Comparison of ENCODE assay signal across 8 mouse cellular contexts in the genomic region with DNA sequence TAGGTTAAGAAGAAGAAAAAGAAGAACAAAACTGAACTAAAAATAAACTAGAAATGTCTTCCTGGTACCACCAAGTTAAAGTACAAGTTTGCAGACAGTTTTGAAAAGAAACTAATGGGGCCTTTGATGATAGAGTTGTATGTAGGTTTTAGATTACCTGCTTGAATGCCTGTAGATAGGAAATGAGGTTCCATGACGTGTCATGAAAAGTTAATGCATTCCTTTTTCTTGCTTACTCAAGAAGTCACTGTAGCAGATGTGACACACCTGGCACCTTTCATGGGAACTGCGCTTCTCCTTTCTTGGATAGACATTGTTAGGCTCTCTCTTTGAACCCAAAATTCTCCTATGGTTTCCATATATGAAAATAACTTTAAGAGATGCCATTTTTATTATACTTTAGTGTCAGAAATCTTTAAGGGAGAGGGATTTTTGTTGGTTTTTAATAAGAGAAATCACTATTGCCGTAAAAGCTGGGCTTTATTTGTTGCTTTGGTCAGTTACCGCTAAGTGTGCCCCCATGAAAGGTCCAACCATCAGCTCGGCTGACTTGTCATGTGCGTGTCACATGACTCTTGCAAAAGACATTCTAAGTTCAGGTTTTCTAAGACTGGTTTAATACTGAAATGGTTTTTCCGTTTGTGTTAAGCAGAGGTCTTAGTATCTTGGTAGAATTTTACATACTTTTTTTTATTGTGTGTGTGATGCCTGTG. TPM values are rescaled to one million over a fixed set of nuclear protein-coding genes. Genes with fewer than 3 reads are reported as not detected.
A peak's percentile ranks its signal among the peaks of the same experiment; 100 is the strongest.
DNase-seq lines count a peak whose midpoint lies in the region; ATAC-seq and TF ChIP-seq lines count a peak whose summit lies in the region.

No protein-coding gene starts in this region.

- peak overlapping the region; percentile 89 for H3K4me3 ChIP-seq in erythroblast, embryonic 14.5 days (replicated peaks)
- H3K4me3 ChIP-seq in bone marrow macrophage, adult 2 months (ENCODE audit: insufficient read depth, low read length): peak overlapping the region; percentile 100
- peak overlapping the region; percentile 60 for H3K4me3 ChIP-seq in hindbrain, postnatal 0 days (ENCODE audit: low read length)
- H3K4me3 ChIP-seq in liver, embryonic 14.5 days (ENCODE audit: insufficient read depth in 1 of 2, low read depth in 2 of 2, low read length in 2 of 2): peak overlapping the region; percentile 90 to 97
- peak overlapping the region; percentile 100 for H3K4me3 ChIP-seq in stomach, postnatal 0 days (ENCODE audit: low read depth, low read length)

- DNase-seq in hindbrain, postnatal 0 days (ENCODE audit: low spot score): no peak
- DNase-seq in liver, embryonic 14.5 days (ENCODE audit: low read depth in 3 of 3, low spot score in 3 of 3): peak; percentile 22 to 37 (median 26)
- DNase-seq in stomach, postnatal 0 days (ENCODE audit: low spot score): no peak
- no peak for DNase-seq in ovary, postnatal 36 days (ENCODE audit: low spot score)
- DNase-seq in gastrocnemius, adult 18-20 months (ENCODE audit: low spot score): no peak

- TF ChIP-seq POLR2A in bone marrow macrophage, adult 2 months (IDR thresholded peaks at IDR 0.05; ENCODE audit: borderline replicate concordance, low read depth, low read length): no peak

- peak overlapping the region; percentile 85 for H3K4me2 ChIP-seq in hindbrain, postnatal 0 days (ENCODE audit: low read depth, low read length)
- peak overlapping the region; percentile 94 for H3K4me2 ChIP-seq in liver, embryonic 14.5 days (ENCODE audit: low read depth)
- peak overlapping the region; percentile 70 for H3K4me2 ChIP-seq in stomach, postnatal 0 days (replicated peaks; ENCODE audit: low read depth)

- no peak for TF ChIP-seq CTCF in bone marrow macrophage, adult 2 months (IDR thresholded peaks at IDR 0.05; ENCODE audit: low read depth, low read length)
- TF ChIP-seq CTCF in hindbrain, postnatal 0 days (IDR thresholded peaks at IDR 0.05; ENCODE audit: low read depth): no peak
- TF ChIP-seq CTCF in liver, embryonic 14.5 days (IDR thresholded peaks at IDR 0.05; ENCODE audit: low read depth): no peak
- TF ChIP-seq CTCF in stomach, postnatal 0 days (IDR thresholded peaks at IDR 0.05; ENCODE audit: low read depth): no peak

- H3K4me1 ChIP-seq in erythroblast, embryonic 14.5 days (ENCODE audit: control insufficient read depth): peaks cover 51% of the 10 kb centered on the region
- peaks cover 27% of the 10 kb centered on the region for H3K4me1 ChIP-seq in bone marrow macrophage, adult 2 months (ENCODE audit: control insufficient read depth, insufficient read depth, low read length)
- H3K4me1 ChIP-seq in hindbrain, postnatal 0 days (ENCODE audit: insufficient read depth, low read length): peaks cover 13% of the 10 kb centered on the region; the same call in 1 of the 2 replicates
- peaks cover 14 to 31% of the 10 kb centered on the region in 2 experiments for H3K4me1 ChIP-seq in liver, embryonic 14.5 days (replicated peaks; ENCODE audit: control insufficient read depth in 2 of 2, insufficient read depth in 2 of 2, low read length in 1 of 2)
- peaks cover 10% of the 10 kb centered on the region for H3K4me1 ChIP-seq in stomach, postnatal 0 days (replicated peaks; ENCODE audit: control insufficient read depth, insufficient read depth)

- WGBS in hindbrain, postnatal 0 days: 42% methylated on average over 7 of the region's 7 CpGs
- 31% methylated on average over 7 of the region's 7 CpGs for WGBS in liver, embryonic 14.5 days (ENCODE audit: insufficient replicate concordance)
- WGBS in stomach, postnatal 0 days: 22% methylated on average over 7 of the region's 7 CpGs

- H3K9ac ChIP-seq in hindbrain, postnatal 0 days (replicated peaks; ENCODE audit: low read length): peak overlapping the region; percentile 93
- peak overlapping the region; percentile 100 for H3K9ac ChIP-seq in liver, embryonic 14.5 days (replicated peaks)
- H3K9ac ChIP-seq in stomach, postnatal 0 days (ENCODE audit: low read length): peak overlapping the region; percentile 100

- H3K36me3 ChIP-seq in erythroblast, embryonic 14.5 days (ENCODE audit: control insufficient read depth): peaks cover 25% of the 10 kb centered on the region
- H3K36me3 ChIP-seq in hindbrain, postnatal 0 days (ENCODE audit: insufficient read depth, low read length): no peaks in the 10 kb centered on the region
- H3K36me3 ChIP-seq in liver, embryonic 14.5 days (replicated peaks; ENCODE audit: control insufficient read depth, insufficient read depth, low read depth): no peaks in the 10 kb centered on the region
- H3K36me3 ChIP-seq in stomach, postnatal 0 days (ENCODE audit: control insufficient read depth, insufficient read depth, low read length): no peaks in the 10 kb centered on the region

- no peak for ATAC-seq in erythroblast, adult 5-6 weeks (replicated peaks; ENCODE audit: low FRiP score, poor library complexity, severe bottlenecking)
- ATAC-seq in hindbrain, postnatal 0 days: no peak
- ATAC-seq in liver, embryonic 14.5 days (ENCODE audit: insufficient read depth): no peak
- ATAC-seq in stomach, postnatal 0 days (ENCODE audit: low FRiP score, low TSS enrichment): no peak

- H3K9me3 ChIP-seq in erythroblast, embryonic 14.5 days (ENCODE audit: control insufficient read depth, low read length): no peaks in the 10 kb centered on the region
- no peaks in the 10 kb centered on the region for H3K9me3 ChIP-seq in hindbrain, postnatal 0 days (ENCODE audit: low read length)
- H3K9me3 ChIP-seq in liver, embryonic 14.5 days (ENCODE audit: control insufficient read depth, low read length): no peaks in the 10 kb centered on the region
- no peaks in the 10 kb centered on the region for H3K9me3 ChIP-seq in stomach, postnatal 0 days (ENCODE audit: control insufficient read depth, low read length)

- TF ChIP-seq EP300 in liver, embryonic 14.5 days (IDR thresholded peaks at IDR 0.05; ENCODE audit: low read depth): no peak
- no peak for TF ChIP-seq EP300 in stomach, postnatal 0 days (optimal IDR thresholded peaks at IDR 0.05)

- peak overlapping the region; percentile 93 for H3K27ac ChIP-seq in bone marrow macrophage, adult 2 months (ENCODE audit: insufficient read depth, low read depth, low read length)
- H3K27ac ChIP-seq in hindbrain, postnatal 0 days: peak overlapping the region; percentile 99; the same call in 1 of the 2 replicates
- peak overlapping the region; percentile 86 for H3K27ac ChIP-seq in liver, embryonic 14.5 days
- H3K27ac ChIP-seq in stomach, postnatal 0 days (replicated peaks): peak overlapping the region; percentile 100

- no peaks in the 10 kb centered on the region for H3K27me3 ChIP-seq in erythroblast, embryonic 14.5 days (ENCODE audit: control insufficient read depth)
- H3K27me3 ChIP-seq in hindbrain, postnatal 0 days (ENCODE audit: insufficient read depth, low read length): no peaks in the 10 kb centered on the region
- no peaks in the 10 kb centered on the region for H3K27me3 ChIP-seq in liver, embryonic 14.5 days (ENCODE audit: control insufficient read depth, insufficient read depth, low read length)
- H3K27me3 ChIP-seq in stomach, postnatal 0 days (ENCODE audit: control insufficient read depth, insufficient read depth, low read length): no peaks in the 10 kb centered on the region

RNA-seq across cellular contexts. Expression of a gene that starts 1.2 kb away (rescaled TPM):
- 2.3 and 2.8 TPM in 2 replicates for polyA plus RNA-seq in erythroblast, embryonic 14.5 days (2012)
- total RNA-seq in erythroblast, adult 5-6 weeks (2015; ENCODE audit: low replicate concordance): 68.5 and 87.2 TPM in 2 replicates
- 49.2 and 74.0 TPM in 2 replicates for total RNA-seq in erythroblast, adult 5-6 weeks (2017; ENCODE audit: low replicate concordance)
- 272 and 290 TPM in 2 replicates for polyA plus RNA-seq in bone marrow macrophage, adult 2 months (2012; ENCODE audit: insufficient read depth, insufficient read length, missing spikeins)
- 92.4 and 100 TPM in 2 replicates for total RNA-seq in hindbrain, postnatal 0 days (2014; rRNA removed)
- 310 TPM in 2 replicates for polyA plus RNA-seq in hindbrain, postnatal 0 days (2015; fragmentation: Nextera tagmentation; extraction: Ambion mirVana)
- polyA plus RNA-seq in liver, embryonic 14.5 days (2012; rRNA removed): 37.0 and 53.0 TPM in 2 replicates
- polyA plus RNA-seq in liver, embryonic 14.5 days (2014; fragmentation: Nextera tagmentation; extraction: Ambion mirVana): 80.6 and 84.2 TPM in 2 replicates
- 287 and 295 TPM in 2 replicates for polyA plus RNA-seq in stomach, postnatal 0 days (2015; fragmentation: Nextera tagmentation; extraction: Ambion mirVana)
- total RNA-seq in gastrocnemius, adult 18-20 months (2021): 10 to 100 TPM; 80.0 to 89.6 TPM

RNA-seq across cellular contexts. Expression of a gene that starts 46.8 kb away (rescaled TPM):
- polyA plus RNA-seq in erythroblast, embryonic 14.5 days (2012): 0.14 and 0.19 TPM in 2 replicates
- 5.8 and 5.9 TPM in 2 replicates for total RNA-seq in erythroblast, adult 5-6 weeks (2015; ENCODE audit: low replicate concordance)
- total RNA-seq in erythroblast, adult 5-6 weeks (2017; ENCODE audit: low replicate concordance): 4.3 and 6.9 TPM in 2 replicates
- polyA plus RNA-seq in bone marrow macrophage, adult 2 months (2012; ENCODE audit: insufficient read depth, insufficient read length, missing spikeins): 10.6 and 11.3 TPM in 2 replicates
- total RNA-seq in hindbrain, postnatal 0 days (2014; rRNA removed): 43.5 and 61.1 TPM in 2 replicates
- polyA plus RNA-seq in hindbrain, postnatal 0 days (2015; fragmentation: Nextera tagmentation; extraction: Ambion mirVana): 23.1 and 24.4 TPM in 2 replicates
- 4.5 TPM in 2 replicates for polyA plus RNA-seq in liver, embryonic 14.5 days (2012; rRNA removed)
- polyA plus RNA-seq in liver, embryonic 14.5 days (2014; fragmentation: Nextera tagmentation; extraction: Ambion mirVana): 4.8 and 5.7 TPM in 2 replicates
- 8.4 and 8.6 TPM in 2 replicates for polyA plus RNA-seq in stomach, postnatal 0 days (2015; fragmentation: Nextera tagmentation; extraction: Ambion mirVana)
- total RNA-seq in gastrocnemius, adult 18-20 months (2021): 10 to 100 TPM; 30.8 to 31.7 TPM

Comparison
In these comparisons a context has a peak if more than half of its experiments do, and no peak if none do; other contexts are left out.
1. DNase-seq: peak in liver, embryonic 14.5 days (3 of 3); none in hindbrain, postnatal 0 days (single experiment), stomach, postnatal 0 days (single experiment), ovary, postnatal 36 days (single experiment) and gastrocnemius, adult 18-20 months (single experiment).
2. RNA of a gene that starts 1.2 kb away (polyA plus RNA-seq): 310 TPM in hindbrain, postnatal 0 days, 287 to 295 TPM in stomach, postnatal 0 days, 272 to 290 TPM in bone marrow macrophage, adult 2 months and 37.0 to 84.2 TPM in liver, embryonic 14.5 days; 2.3 to 2.8 TPM in erythroblast, embryonic 14.5 days; every median in the first group is over 10 times any median in the second.
3. Peak in every context shown above with its lines, with median percentiles within 50 percentile points of each other: H3K4me3 ChIP-seq, H3K27ac ChIP-seq, H3K4me2 ChIP-seq and H3K9ac ChIP-seq.